Mouse (Mus musculus) heart, postnatal 0 days (tissue): ENCODE results near the gene Clcn6.

Experiments used
- CTCF ChIP-seq: IDR thresholded peaks from 2 replicates; pipeline ENCODE4 v1.5.1; 2016; ENCODE audit warnings: antibody characterized with exemption, control low read depth, low read depth
- EP300 ChIP-seq: IDR thresholded peaks from 2 replicates; pipeline ENCODE4 v1.6.1; 2016; ENCODE audit warnings: antibody characterized with exemption, low read depth

GRCm38 (mm10) chr4:148058218-148058819 lies 19.7 kb upstream of the Clcn6 start:
- TF ChIP-seq EP300 (no peak), CTCF (no peak)
